Mouse (Mus musculus): ENCODE measurements around the gene Gm12695. TPM values are rescaled to one million over a fixed set of nuclear protein-coding genes. Genes with fewer than 3 reads are reported as not detected.
A peak's percentile ranks its signal among the peaks of the same experiment; 100 is the strongest.

Gene Gm12695
- polyA plus RNA-seq, 1 experiment: not detected

GRCm38 (mm10) chr4:96789905-96790304, 4.9 kb upstream of the Gm12695 start:
- H3K36me3 ChIP-seq (ENCODE audit: control insufficient read depth, insufficient read depth, low read length): no peaks in the 10 kb centered on the region
- no peak overlapping the region for H3K27ac ChIP-seq (ENCODE audit: control insufficient read depth, insufficient read depth, low read length)
- no peak for DNase-seq
- no peaks in the 10 kb centered on the region for H3K27me3 ChIP-seq (ENCODE audit: control insufficient read depth, insufficient read depth, low read length)
- 63% methylated on average over 3 of the region's 3 CpGs for WGBS
- no peak overlapping the region for H3K4me3 ChIP-seq (ENCODE audit: control insufficient read depth, insufficient read depth, low read length)
- H3K4me1 ChIP-seq (replicated peaks; ENCODE audit: control insufficient read depth, insufficient read depth, low read length): no peaks in the 10 kb centered on the region
- TF ChIP-seq POLR2A (IDR thresholded peaks at IDR 0.05; ENCODE audit: control insufficient read depth, extremely low read depth, insufficient read depth, low read length, poor library complexity): no peak
- TF ChIP-seq CTCF (IDR thresholded peaks at IDR 0.05; ENCODE audit: borderline replicate concordance, control insufficient read depth, extremely low read depth, insufficient read depth, low read length, poor library complexity): no peak

GRCm38 (mm10) chr4:96786610-96787009, 1.6 kb upstream of the Gm12695 start:
- Histone ChIP-seq H3K36me3 (ENCODE audit: control insufficient read depth, insufficient read depth, low read length) (no peaks in the 10 kb centered on the region), H3K4me1 (replicated peaks; ENCODE audit: control insufficient read depth, insufficient read depth, low read length) (no peaks in the 10 kb centered on the region), H3K27me3 (ENCODE audit: control insufficient read depth, insufficient read depth, low read length) (no peaks in the 10 kb centered on the region), H3K4me3 (ENCODE audit: control insufficient read depth, insufficient read depth, low read length) (no peak overlapping the region), H3K27ac (ENCODE audit: control insufficient read depth, insufficient read depth, low read length) (no peak overlapping the region)
- DNase-seq: peak; percentile 16
- TF ChIP-seq CTCF (IDR thresholded peaks at IDR 0.05; ENCODE audit: borderline replicate concordance, control insufficient read depth, extremely low read depth, insufficient read depth, low read length, poor library complexity) (no peak), POLR2A (IDR thresholded peaks at IDR 0.05; ENCODE audit: control insufficient read depth, extremely low read depth, insufficient read depth, low read length, poor library complexity) (no peak)
- 23% methylated on average over 7 of the region's 7 CpGs for WGBS

- TF ChIP-seq CTCF (IDR thresholded peaks at IDR 0.05; ENCODE audit: borderline replicate concordance, control insufficient read depth, extremely low read depth, insufficient read depth, low read length, poor library complexity) (no peak), POLR2A (IDR thresholded peaks at IDR 0.05; ENCODE audit: control insufficient read depth, extremely low read depth, insufficient read depth, low read length, poor library complexity) (no peak)
- no peak for DNase-seq
- WGBS: 90% methylated on average over 3 of the region's 3 CpGs
- Histone ChIP-seq H3K27me3 (ENCODE audit: control insufficient read depth, insufficient read depth, low read length) (no peaks in the 10 kb centered on the region), H3K4me1 (replicated peaks; ENCODE audit: control insufficient read depth, insufficient read depth, low read length) (no peaks in the 10 kb centered on the region), H3K36me3 (ENCODE audit: control insufficient read depth, insufficient read depth, low read length) (no peaks in the 10 kb centered on the region), H3K4me3 (ENCODE audit: control insufficient read depth, insufficient read depth, low read length) (no peak overlapping the region), H3K27ac (ENCODE audit: control insufficient read depth, insufficient read depth, low read length) (no peak overlapping the region)
Measured at GRCm38 (mm10) chr4:96772966-96773566, 11.9 kb downstream of the Gm12695 start.

DNA sequence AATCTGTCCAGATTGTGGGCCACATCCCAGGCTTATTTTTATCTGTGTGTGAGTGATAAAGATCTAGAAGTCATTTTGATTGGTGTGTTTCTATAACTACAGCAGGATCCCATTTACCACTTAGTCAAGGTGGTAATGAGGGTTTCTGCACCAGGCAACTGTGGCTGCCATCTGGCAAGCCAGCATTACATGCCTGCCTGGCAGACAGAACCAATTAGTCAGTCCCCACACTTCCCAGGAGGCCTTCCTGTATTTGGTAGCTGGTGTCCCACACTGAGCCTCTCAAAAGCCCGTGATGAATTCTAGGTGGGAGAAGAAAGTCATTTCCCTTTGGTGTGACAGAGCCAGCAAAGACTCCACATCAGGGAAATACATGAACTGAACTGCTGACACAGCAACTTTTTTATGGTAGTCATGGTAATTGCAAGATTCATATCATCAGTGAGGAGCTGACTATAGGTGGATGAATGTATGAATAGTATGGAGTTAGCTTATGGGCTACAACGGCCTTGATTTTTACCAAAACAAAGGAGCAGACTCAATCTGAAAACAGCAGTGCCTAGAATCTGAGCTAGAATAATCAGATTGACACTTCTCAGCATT, 18.5 kb downstream of the Gm12695 start:
- WGBS: 59% methylated on average over 2 of the region's 2 CpGs
- no peak for TF ChIP-seq CTCF (IDR thresholded peaks at IDR 0.05; ENCODE audit: borderline replicate concordance, control insufficient read depth, extremely low read depth, insufficient read depth, low read length, poor library complexity)
- TF ChIP-seq POLR2A (IDR thresholded peaks at IDR 0.05; ENCODE audit: control insufficient read depth, extremely low read depth, insufficient read depth, low read length, poor library complexity): no peak
- H3K36me3 ChIP-seq (ENCODE audit: control insufficient read depth, insufficient read depth, low read length): no peaks in the 10 kb centered on the region
- DNase-seq: no peak
- no peak overlapping the region for H3K4me3 ChIP-seq (ENCODE audit: control insufficient read depth, insufficient read depth, low read length)
- no peaks in the 10 kb centered on the region for H3K4me1 ChIP-seq (replicated peaks; ENCODE audit: control insufficient read depth, insufficient read depth, low read length)
- H3K27me3 ChIP-seq (ENCODE audit: control insufficient read depth, insufficient read depth, low read length): no peaks in the 10 kb centered on the region
- no peak overlapping the region for H3K27ac ChIP-seq (ENCODE audit: control insufficient read depth, insufficient read depth, low read length)

GRCm38 (mm10) chr4:96751953-96752352, 33.0 kb downstream of the Gm12695 start:
- Histone ChIP-seq H3K27ac (ENCODE audit: control insufficient read depth, insufficient read depth, low read length) (no peak overlapping the region), H3K4me1 (replicated peaks; ENCODE audit: control insufficient read depth, insufficient read depth, low read length) (no peaks in the 10 kb centered on the region), H3K36me3 (ENCODE audit: control insufficient read depth, insufficient read depth, low read length) (no peaks in the 10 kb centered on the region), H3K27me3 (ENCODE audit: control insufficient read depth, insufficient read depth, low read length) (no peaks in the 10 kb centered on the region), H3K4me3 (ENCODE audit: control insufficient read depth, insufficient read depth, low read length) (no peak overlapping the region)
- no peak for DNase-seq
- TF ChIP-seq CTCF (IDR thresholded peaks at IDR 0.05; ENCODE audit: borderline replicate concordance, control insufficient read depth, extremely low read depth, insufficient read depth, low read length, poor library complexity) (no peak), POLR2A (IDR thresholded peaks at IDR 0.05; ENCODE audit: control insufficient read depth, extremely low read depth, insufficient read depth, low read length, poor library complexity) (no peak)
- WGBS: 56% methylated on average over 1 of the region's 1 CpGs

DNA sequence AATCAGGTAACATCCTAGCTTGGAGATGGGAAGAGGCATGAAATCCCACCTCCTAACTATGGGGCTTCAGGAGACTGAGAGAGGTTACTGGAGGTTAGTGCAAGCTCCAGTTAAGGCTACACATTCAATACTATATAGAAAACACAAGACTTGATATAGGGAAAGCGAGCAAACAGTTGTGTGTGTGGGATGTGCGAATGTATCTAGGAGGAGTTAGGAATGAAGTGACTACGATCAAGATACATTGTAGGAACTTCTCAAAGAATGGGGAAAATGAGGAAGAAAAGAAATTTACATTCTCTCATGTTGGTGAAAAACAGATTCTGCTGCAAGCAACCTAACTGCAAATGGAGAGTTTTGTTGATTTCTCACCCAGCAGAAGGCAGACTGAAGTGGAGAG, 44.5 kb downstream of the Gm12695 start:
- H3K4me1 ChIP-seq (replicated peaks; ENCODE audit: control insufficient read depth, insufficient read depth, low read length): no peaks in the 10 kb centered on the region
- 90% methylated on average over 3 of the region's 3 CpGs for WGBS
- no peaks in the 10 kb centered on the region for H3K36me3 ChIP-seq (ENCODE audit: control insufficient read depth, insufficient read depth, low read length)
- H3K27ac ChIP-seq (ENCODE audit: control insufficient read depth, insufficient read depth, low read length): no peak overlapping the region
- TF ChIP-seq POLR2A (IDR thresholded peaks at IDR 0.05; ENCODE audit: control insufficient read depth, extremely low read depth, insufficient read depth, low read length, poor library complexity) (no peak), CTCF (IDR thresholded peaks at IDR 0.05; ENCODE audit: borderline replicate concordance, control insufficient read depth, extremely low read depth, insufficient read depth, low read length, poor library complexity) (no peak)
- H3K27me3 ChIP-seq (ENCODE audit: control insufficient read depth, insufficient read depth, low read length): no peaks in the 10 kb centered on the region
- H3K4me3 ChIP-seq (ENCODE audit: control insufficient read depth, insufficient read depth, low read length): no peak overlapping the region
- no peak for DNase-seq
